Mouse (Mus musculus) gastrocnemius, postnatal 36 days (tissue): Measurements from ENCODE around the gene Crk. TPM values are rescaled to one million over a fixed set of nuclear protein-coding genes. Genes with fewer than 3 reads are reported as not detected.

Experiments used
- DNase-seq, 2 experiments: peaks; one replicate each; pipeline ENCODE4 v3.0.0; 2022
- intact Hi-C: fragments of 180-260 bp; cut with DNase I; formaldehyde crosslinking; loops from one replicate; pipeline ENCODE4 v1.15.1; 2025
- total RNA-seq, 2 experiments: library from RNA; stranded (reverse); gene quantifications; 2 replicates each; pipeline ENCODE4 v1.2.3; 2021

Gene Crk
- total RNA-seq, 2 experiments from 2014 or later = 38.5 to 44.0 TPM

GRCm38 (mm10) chr11:75654471-75655390 is 24.3 kb upstream of the Crk start:
- intact Hi-C loops = no loop called here

GRCm38 (mm10) chr11:75655621-75656545 is 23.2 kb upstream of the Crk start:
- intact Hi-C loops = no loop called here

More at GRCm38 (mm10) chr11:75654471-75655390, 24.3 kb upstream of the Crk start:
- no peak for DNase-seq

GRCm38 (mm10) chr11:75656621-75657590 is 22.2 kb upstream of the Crk start:
- no peak for DNase-seq
- intact Hi-C loops = no loop called here

More at GRCm38 (mm10) chr11:75655621-75656545, 23.2 kb upstream of the Crk start:
- DNase-seq = peak; percentile 70 to 85

GRCm38 (mm10) chr11:75657841-75658240 is 21.2 kb upstream of the Crk start:
- DNase-seq = no peak
- intact Hi-C loops = no loop called here

GRCm38 (mm10) chr11:75658311-75658710 is 20.7 kb upstream of the Crk start:
- DNase-seq = no peak
- intact Hi-C loops = no loop called here

GRCm38 (mm10) chr11:75658996-75659750 is 19.9 kb upstream of the Crk start:
- intact Hi-C loops = no loop called here
- no peak for DNase-seq

- DNase-seq = no peak
- intact Hi-C loops = no loop called here
These were observed 18.9 kb upstream of the Crk start for GRCm38 (mm10) chr11:75660081-75660590.

- intact Hi-C loops = no loop called here
- DNase-seq = no peak
These were observed 17.9 kb upstream of the Crk start for GRCm38 (mm10) chr11:75660941-75661800.

- no peak for DNase-seq
- intact Hi-C loops = no loop called here
These were observed 16.9 kb upstream of the Crk start for GRCm38 (mm10) chr11:75662131-75662530.

- intact Hi-C loops = no loop called here
- no peak for DNase-seq
These were observed 12.8 kb upstream of the Crk start for GRCm38 (mm10) chr11:75666296-75666695.

- intact Hi-C loops = no loop called here
- no peak for DNase-seq
These were observed 10.4 kb upstream of the Crk start for GRCm38 (mm10) chr11:75668621-75669020.

GRCm38 (mm10) chr11:75669176-75669852 is 9.7 kb upstream of the Crk start:
- intact Hi-C loops = no loop called here
- DNase-seq = no peak

- no peak for DNase-seq
- intact Hi-C loops = no loop called here
These were observed 9.2 kb upstream of the Crk start for GRCm38 (mm10) chr11:75669853-75670200.

- intact Hi-C loops = no loop called here
- DNase-seq = no peak
These were observed 7.5 kb upstream of the Crk start for GRCm38 (mm10) chr11:75671426-75672180.

GRCm38 (mm10) chr11:75673411-75673810 is 5.6 kb upstream of the Crk start:
- DNase-seq = no peak
- intact Hi-C loops = no loop called here

GRCm38 (mm10) chr11:75674875-75675274 is 4.2 kb upstream of the Crk start:
- DNase-seq = no peak
- intact Hi-C loops = no loop called here
